ENCODE assay signal across 23 mouse cellular contexts in the genomic region with DNA sequence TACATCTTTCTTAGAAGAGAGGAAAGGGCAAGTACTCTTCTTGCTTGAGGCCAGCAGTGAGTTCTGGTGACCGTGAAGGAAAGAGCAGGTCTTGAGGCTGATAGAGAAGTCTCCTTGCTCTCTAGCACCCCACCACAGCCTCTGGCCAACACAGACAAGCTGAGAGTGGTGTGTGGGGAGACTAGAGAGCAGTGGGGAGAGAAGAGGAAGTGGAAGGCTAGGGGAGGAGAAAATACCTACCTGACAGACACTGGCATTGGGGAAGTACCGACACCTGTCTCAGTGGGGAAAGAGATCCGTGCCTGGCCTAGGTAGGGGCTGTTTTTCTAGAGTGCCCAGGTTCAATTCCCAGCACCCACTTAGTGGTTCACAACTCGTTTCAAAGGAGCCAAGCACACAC. TPM values are rescaled to one million over a fixed set of nuclear protein-coding genes. Genes with fewer than 3 reads are reported as not detected.
DNase-seq lines count a peak whose midpoint lies in the region; ATAC-seq lines count a peak whose summit lies in the region.
"Had no signal": no experiment of that assay in that cellular context is flagged by ENCODE, and none has a peak within 500 bp of the region (broad histone marks: within the 10 kb centered on the region; RNA-seq: fewer than 3 reads in every experiment).

No protein-coding gene starts in this region.

- peak; percentile 32; the same call in 1 of the 2 replicates for ATAC-seq in monocyte, adult 5-6 weeks (replicated peaks; ENCODE audit: insufficient number of reproducible peaks, low FRiP score, low TSS enrichment, poor library complexity, severe bottlenecking)
- ATAC-seq: CD4-positive, CD25-positive, alpha-beta regulatory T cell, adult 4 months; forebrain, embryonic 13.5 days; midbrain, embryonic 13.5 days had no signal

- H3K4me1 ChIP-seq in brown adipose tissue, adult 24 weeks (ENCODE audit: control insufficient read depth, insufficient read depth, insufficient read length, low read length) = no peaks in the 10 kb centered on the region
- H3K4me1 ChIP-seq: embryonic facial prominence, embryonic 12.5 days; forebrain, embryonic 13.5 days had no signal

- H3K4me3 ChIP-seq in brown adipose tissue, adult 24 weeks (ENCODE audit: insufficient read depth, low read depth, low read length) = no peak overlapping the region
- H3K4me3 ChIP-seq: embryonic facial prominence, embryonic 12.5 days; erythroblast, embryonic 14.5 days; forebrain, embryonic 13.5 days; hindbrain, embryonic 13.5 days; limb, embryonic 12.5 days; liver, embryonic 13.5 days; lung, embryonic 15.5 days; midbrain, embryonic 13.5 days had no signal

- peak; percentile 40 for DNase-seq in ES-CJ7 (ENCODE audit: low read depth, low spot score)
- peak; percentile 89 to 90 for DNase-seq in spleen, postnatal 36 days (ENCODE audit: low spot score in 2 of 2)
- DNase-seq in urinary bladder, adult 2 months (ENCODE audit: low spot score) = no peak
- no peak for DNase-seq in left cerebral cortex, adult 18-20 months (ENCODE audit: low spot score in 2 of 2)
- DNase-seq in frontal cortex, postnatal 25 days (ENCODE audit: low spot score in 2 of 2) = no peak
- DNase-seq: adrenal gland, adult 2 months; cerebellum, adult 9-10 months; gastrocnemius, postnatal 36 days; kidney, adult 9 months; kidney, postnatal 25 days; liver, embryonic 13.5 days; right cerebral cortex, postnatal 4 days; thymus, adult 2 months had no signal

- 0 out of 2 replicates have a peak overlapping the region, but pooled peaks have one; percentile 21 for H3K27ac ChIP-seq in brown adipose tissue, adult 24 weeks (replicated peaks; ENCODE audit: low read depth, low read length)
- H3K27ac ChIP-seq: embryonic facial prominence, embryonic 12.5 days; forebrain, embryonic 13.5 days; hindbrain, embryonic 13.5 days; limb, embryonic 12.5 days; liver, embryonic 13.5 days; lung, embryonic 15.5 days; midbrain, embryonic 13.5 days had no signal

RNA-seq across cellular contexts. Expression of gene Nek2, which starts 7.0 kb away (rescaled TPM):
- not detected in 2 replicates for polyA plus RNA-seq in brown adipose tissue, adult 24 weeks (2012; ENCODE audit: insufficient read depth, insufficient read length, missing spikeins)
- total RNA-seq in monocyte, adult 5-6 weeks (2017) = 0.97 to 3.6 TPM (median 1.1 TPM) in 3 replicates
- polyA plus RNA-seq in urinary bladder, adult 2 months (2012; rRNA removed) = 0.81 and 1.1 TPM in 2 replicates
- 1 to 10 TPM; 1.4 to 1.6 TPM for total RNA-seq in left cerebral cortex, adult 18-20 months (2021)

Comparison
In these comparisons a context has a peak if more than half of its experiments do, and no peak if none do; other contexts are left out.
1. DNase-seq: peak in ES-CJ7 (single experiment) and spleen, postnatal 36 days (2 of 2); none in urinary bladder, adult 2 months (single experiment), left cerebral cortex, adult 18-20 months (0 of 2) and frontal cortex, postnatal 25 days (0 of 2).